Mouse (Mus musculus) myocyte (in vitro differentiated cells): ENCODE results near the gene Abca3. TPM values are rescaled to one million over a fixed set of nuclear protein-coding genes. Genes with fewer than 3 reads are reported as not detected.
A peak's percentile ranks its signal among the peaks of the same experiment; 100 is the strongest.

Experiments used
- H3K27me3 ChIP-seq: one replicate; pipeline ENCODE4 v1.6.1; 2011; ENCODE audit not compliant: control insufficient read depth, insufficient read depth, insufficient read length
- H3K36me3 ChIP-seq: one replicate; pipeline ENCODE4 v1.6.1; 2011; ENCODE audit not compliant: control insufficient read depth, insufficient read depth
- H3K4me2 ChIP-seq: one replicate; pipeline ENCODE4 v1.6.1; 2011; ENCODE audit warnings: low read depth, control low read depth
- H3K4me3 ChIP-seq: one replicate; pipeline ENCODE4 v1.5.1; 2011; ENCODE audit warnings: mild to moderate bottlenecking, control low read depth, moderate library complexity
- H3K79me2 ChIP-seq: one replicate; pipeline ENCODE4 v1.6.1; 2011; ENCODE audit not compliant: control insufficient read depth, insufficient read depth
- H3ac ChIP-seq: one replicate; pipeline ENCODE4 v1.6.1; 2011; ENCODE audit not compliant: control insufficient read depth, insufficient read length
- CEBPB ChIP-seq: IDR thresholded peaks from 2 replicates; pipeline ENCODE4 v1.6.1; 2011; ENCODE audit warnings: mild to moderate bottlenecking, moderate library complexity; ENCODE audit not compliant: poor library complexity, insufficient read depth, severe bottlenecking
- E2F4 ChIP-seq: IDR thresholded peaks from one replicate; pipeline ENCODE4 v1.6.1; 2011; ENCODE audit warnings: mild to moderate bottlenecking, control low read depth, moderate library complexity; ENCODE audit not compliant: insufficient read depth
- MAX ChIP-seq: IDR thresholded peaks from one replicate; pipeline ENCODE4 v1.6.1; 2011; ENCODE audit warnings: low read depth, mild to moderate bottlenecking, control low read depth
- MYOD1 ChIP-seq, 3 experiments: IDR thresholded peaks; one replicate each; pipeline ENCODE4 v1.6.1; 2011; ENCODE audit warnings: control low read depth in 2 of 3, low read depth in 2 of 3, mild to moderate bottlenecking in 2 of 3, moderate library complexity in 1 of 3; ENCODE audit not compliant: insufficient read length in 2 of 3, control insufficient read depth in 1 of 3
- MYOG ChIP-seq, 3 experiments: IDR thresholded peaks; one replicate each; pipeline ENCODE4 v1.6.1; 2011; ENCODE audit warnings: control low read depth in 2 of 3, low read depth in 2 of 3, mild to moderate bottlenecking in 2 of 3; ENCODE audit not compliant: insufficient read length in 2 of 3, control insufficient read depth in 1 of 3, insufficient read depth in 1 of 3
- POLR2A ChIP-seq: IDR thresholded peaks from one replicate; pipeline ENCODE4 v1.6.1; 2011; ENCODE audit warnings: low read depth, mild to moderate bottlenecking, control low read depth, moderate library complexity; ENCODE audit not compliant: insufficient read length
- POLR2AphosphoS2 ChIP-seq: IDR thresholded peaks from one replicate; pipeline ENCODE4 v1.6.1; 2011; ENCODE audit warnings: low read depth, control low read depth; ENCODE audit not compliant: insufficient read length
- REST ChIP-seq: IDR thresholded peaks from one replicate; pipeline ENCODE4 v1.6.1; 2011; ENCODE audit warnings: mild to moderate bottlenecking, control low read depth, moderate library complexity; ENCODE audit not compliant: insufficient read depth, insufficient read length
- SRF ChIP-seq: IDR thresholded peaks from one replicate; pipeline ENCODE4 v1.6.1; 2011; ENCODE audit warnings: low read depth; ENCODE audit not compliant: control insufficient read depth, insufficient read length
- TCF12 ChIP-seq: IDR thresholded peaks from one replicate; pipeline ENCODE4 v1.6.1; 2011; ENCODE audit warnings: mild to moderate bottlenecking, control low read depth; ENCODE audit not compliant: poor library complexity, insufficient read depth, severe bottlenecking
- TCF3 ChIP-seq: IDR thresholded peaks from one replicate; pipeline ENCODE4 v1.6.1; 2011; ENCODE audit warnings: low read depth, control low read depth; ENCODE audit not compliant: insufficient read length
- USF1 ChIP-seq: IDR thresholded peaks from one replicate; pipeline ENCODE4 v1.6.1; 2011; ENCODE audit warnings: low read depth, mild to moderate bottlenecking, control low read depth, moderate library complexity
- polyA plus RNA-seq: library from polyadenylated mRNA; unstranded; fragments of >200 nt; fragmentation: generic; extraction: Trizol; gene quantifications from one replicate; pipeline ENCODE4 v1.2.1, GENCODE M21; 2012; ENCODE audit warnings: missing spikeins

The Abca3 gene
- polyA plus RNA-seq, 1 experiment, result 1.4 TPM

DNA sequence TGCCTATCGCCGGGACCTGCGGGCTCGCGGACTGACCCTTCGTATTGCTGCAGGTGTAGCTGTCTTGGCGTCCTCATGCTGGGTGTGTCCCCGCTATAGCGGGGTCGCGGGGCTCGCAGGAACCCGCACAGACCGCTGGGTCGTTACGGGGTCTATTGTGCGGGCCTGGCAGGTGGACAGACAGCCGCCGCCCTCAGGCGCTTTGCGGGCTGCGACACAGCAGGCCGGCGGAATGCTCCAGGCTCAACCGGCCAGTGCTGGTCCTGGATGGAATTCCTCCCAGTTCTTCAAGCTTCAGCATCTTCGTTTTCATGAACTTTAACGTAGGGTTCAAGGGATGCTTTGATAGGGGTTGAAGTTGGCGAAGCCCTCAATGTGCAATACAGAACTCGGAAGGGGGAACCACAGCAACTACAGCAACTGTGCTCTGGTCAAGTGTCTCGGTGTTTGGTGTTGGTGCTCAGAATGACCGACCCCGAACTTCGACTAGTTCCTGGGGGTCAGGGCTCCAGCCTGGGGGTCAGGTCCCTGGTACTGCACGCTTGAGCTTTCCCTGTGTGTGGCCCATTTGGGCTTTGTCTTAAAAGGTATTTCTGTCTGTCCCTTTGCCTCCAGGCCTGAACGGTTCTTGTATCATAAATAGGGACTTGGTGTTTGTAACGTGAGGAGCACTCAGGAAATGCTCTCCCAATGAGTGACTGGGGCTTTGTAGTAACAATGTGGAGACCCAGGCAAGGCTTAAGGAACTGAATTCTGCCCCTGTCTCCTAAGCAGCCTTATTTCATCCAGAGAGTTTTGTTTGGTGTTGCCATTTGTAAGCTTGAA lies 832 bp downstream of the Abca3 start:
- peaks cover 12% of the 10 kb centered on the region for H3K27me3 ChIP-seq
- H3K4me2 ChIP-seq, result peak overlapping the region; percentile 94
- H3K4me3 ChIP-seq, result peak overlapping the region; percentile 14
- TF ChIP-seq E2F4, result no peak
- no peak for TF ChIP-seq TCF3
- TF ChIP-seq POLR2A, result no peak
- TF ChIP-seq REST, result no peak
- no peak for TF ChIP-seq MAX
- TF ChIP-seq CEBPB, result no peak
- TF ChIP-seq TCF12, result no peak
- no peak for TF ChIP-seq POLR2AphosphoS2
- no peak for TF ChIP-seq MYOG (IDR thresholded peaks at IDR 0.05; ENCODE audit: control insufficient read depth in 1 of 3, insufficient read depth in 1 of 3, insufficient read length in 2 of 3, low read depth in 2 of 3)
- TF ChIP-seq MYOD1 (IDR thresholded peaks at IDR 0.05; ENCODE audit: control insufficient read depth in 1 of 3, insufficient read length in 2 of 3, low read depth in 2 of 3), result no peak
- H3K79me2 ChIP-seq, result no peaks in the 10 kb centered on the region
- H3K36me3 ChIP-seq, result no peaks in the 10 kb centered on the region
- H3ac ChIP-seq, result no peak overlapping the region

DNA sequence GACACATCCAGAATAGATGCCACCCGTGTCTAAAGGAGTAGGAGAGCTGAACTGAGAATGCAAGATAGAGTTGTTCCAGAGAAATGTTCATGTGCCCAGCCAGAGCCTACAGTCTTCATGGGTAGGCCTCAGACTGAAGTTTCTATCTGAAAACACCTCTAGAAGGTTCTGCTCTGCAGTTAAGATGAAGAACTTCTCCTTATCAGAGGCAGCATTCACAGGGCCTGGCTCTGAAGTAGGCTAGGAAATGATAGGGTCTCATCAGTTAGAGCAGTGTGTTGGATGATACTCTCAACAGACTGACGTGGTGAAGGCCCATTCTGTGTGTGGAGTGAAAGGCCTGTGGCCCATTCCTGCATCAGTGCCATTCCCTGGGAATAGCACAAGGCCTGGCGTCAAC lies 2.2 kb downstream of the Abca3 start:
- no peaks in the 10 kb centered on the region for H3K36me3 ChIP-seq
- TF ChIP-seq TCF3 (no peak), USF1 (no peak), MYOG (IDR thresholded peaks at IDR 0.05; ENCODE audit: control insufficient read depth in 1 of 3, insufficient read depth in 1 of 3, insufficient read length in 2 of 3, low read depth in 2 of 3) (no peak), CEBPB (no peak), POLR2A (no peak), POLR2AphosphoS2 (no peak), E2F4 (no peak), SRF (no peak), TCF12 (no peak), MYOD1 (IDR thresholded peaks at IDR 0.05; ENCODE audit: control insufficient read depth in 1 of 3, insufficient read length in 2 of 3, low read depth in 2 of 3) (no peak), MAX (no peak), REST (no peak)

DNA sequence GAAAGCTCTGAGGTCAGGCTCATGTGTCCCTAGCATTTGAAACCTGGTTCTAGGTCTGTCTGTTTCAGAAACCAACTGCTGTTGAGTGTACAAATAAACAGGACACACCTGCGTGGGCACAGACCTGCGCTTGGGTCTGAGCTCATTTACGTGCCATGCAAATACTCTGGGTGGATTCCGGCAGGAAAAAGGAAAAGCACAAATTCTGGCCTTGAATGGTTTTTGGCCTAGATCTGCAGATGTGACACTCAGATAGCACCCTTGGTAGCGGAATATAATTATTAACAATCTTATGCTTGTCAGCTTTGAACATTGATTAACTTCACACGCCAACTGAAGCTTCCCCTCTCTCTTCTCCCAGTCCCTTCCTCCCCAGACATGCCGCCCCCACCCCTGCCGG lies 3.5 kb downstream of the Abca3 start:
- H3ac ChIP-seq, result no peak overlapping the region
- no peaks in the 10 kb centered on the region for H3K36me3 ChIP-seq
- no peak overlapping the region for H3K4me2 ChIP-seq
- no peak for TF ChIP-seq MYOD1 (IDR thresholded peaks at IDR 0.05; ENCODE audit: control insufficient read depth in 1 of 3, insufficient read length in 2 of 3, low read depth in 2 of 3)
- TF ChIP-seq POLR2A, result no peak
- H3K4me3 ChIP-seq, result no peak overlapping the region
- H3K27me3 ChIP-seq, result peaks cover 16% of the 10 kb centered on the region
- no peaks in the 10 kb centered on the region for H3K79me2 ChIP-seq

More for the DNA sequence above, 2.2 kb downstream of the Abca3 start:
- Histone ChIP-seq H3ac (no peak overlapping the region), H3K4me3 (no peak overlapping the region), H3K79me2 (no peaks in the 10 kb centered on the region), H3K27me3 (peaks cover 16% of the 10 kb centered on the region), H3K4me2 (no peak overlapping the region)

DNA sequence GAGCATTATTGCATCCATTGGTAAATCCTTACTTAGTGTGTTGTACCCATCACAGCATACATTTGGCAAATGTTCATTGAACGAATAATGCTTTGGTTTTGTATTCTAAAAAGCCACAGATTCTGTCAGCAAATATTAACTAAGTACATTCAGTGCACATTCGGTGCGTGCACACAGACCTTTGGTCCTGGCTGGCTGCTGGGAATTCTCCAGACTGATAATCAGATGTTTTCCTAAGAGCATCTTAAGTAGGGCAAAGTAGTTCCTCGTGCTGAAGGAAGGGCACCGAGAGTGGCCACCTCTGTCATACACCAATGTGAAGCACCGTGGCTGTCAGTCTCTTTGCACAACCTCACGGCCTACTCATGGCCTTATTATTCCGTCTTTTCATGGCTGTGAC lies 7.3 kb downstream of the Abca3 start:
- Histone ChIP-seq H3K36me3 (no peaks in the 10 kb centered on the region), H3K27me3 (peaks cover 4% of the 10 kb centered on the region), H3K4me3 (no peak overlapping the region), H3ac (no peak overlapping the region), H3K4me2 (no peak overlapping the region), H3K79me2 (no peaks in the 10 kb centered on the region)
- TF ChIP-seq CEBPB, result no peak
- TF ChIP-seq E2F4, result no peak
- no peak for TF ChIP-seq POLR2A
- no peak for TF ChIP-seq POLR2AphosphoS2
- no peak for TF ChIP-seq USF1
- TF ChIP-seq MYOG (IDR thresholded peaks at IDR 0.05; ENCODE audit: control insufficient read depth in 1 of 3, insufficient read depth in 1 of 3, insufficient read length in 2 of 3, low read depth in 2 of 3), result no peak
- no peak for TF ChIP-seq TCF12
- no peak for TF ChIP-seq SRF
- TF ChIP-seq REST, result no peak

DNA sequence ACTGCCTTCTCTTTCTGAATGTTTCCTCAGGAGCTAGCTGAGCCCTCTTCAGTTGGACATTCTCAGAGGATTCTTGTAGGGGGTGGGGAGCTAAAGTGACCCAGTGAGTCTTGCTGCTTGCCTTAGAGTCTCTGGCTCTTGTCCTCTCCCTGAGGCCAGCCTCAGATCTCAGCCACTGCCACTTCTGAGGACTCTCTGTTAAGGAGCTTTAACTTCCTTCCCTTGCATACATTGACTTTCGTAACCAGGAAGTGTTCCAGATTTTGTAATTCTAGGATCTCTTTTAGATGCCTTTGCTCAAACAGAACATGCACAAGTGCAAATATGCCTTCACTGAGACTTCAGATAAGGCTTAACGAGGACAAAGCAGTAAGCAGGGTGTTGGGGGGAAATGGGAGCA lies 8.2 kb downstream of the Abca3 start:
- Histone ChIP-seq H3K4me3 (no peak overlapping the region), H3K27me3 (peaks cover 4% of the 10 kb centered on the region), H3K79me2 (no peaks in the 10 kb centered on the region), H3ac (no peak overlapping the region), H3K36me3 (no peaks in the 10 kb centered on the region), H3K4me2 (no peak overlapping the region)
- no peak for TF ChIP-seq USF1
- TF ChIP-seq CEBPB, result no peak
- no peak for TF ChIP-seq REST
- TF ChIP-seq E2F4, result no peak
- no peak for TF ChIP-seq POLR2A
- no peak for TF ChIP-seq SRF
- no peak for TF ChIP-seq MAX
- no peak for TF ChIP-seq TCF12
- TF ChIP-seq TCF3, result no peak
- TF ChIP-seq MYOG (IDR thresholded peaks at IDR 0.05; ENCODE audit: control insufficient read depth in 1 of 3, insufficient read depth in 1 of 3, insufficient read length in 2 of 3, low read depth in 2 of 3), result no peak
- no peak for TF ChIP-seq POLR2AphosphoS2
- TF ChIP-seq MYOD1 (IDR thresholded peaks at IDR 0.05; ENCODE audit: control insufficient read depth in 1 of 3, insufficient read length in 2 of 3, low read depth in 2 of 3), result no peak
